10 mouse cellular contexts compared by ENCODE assay signal in the genomic region with DNA sequence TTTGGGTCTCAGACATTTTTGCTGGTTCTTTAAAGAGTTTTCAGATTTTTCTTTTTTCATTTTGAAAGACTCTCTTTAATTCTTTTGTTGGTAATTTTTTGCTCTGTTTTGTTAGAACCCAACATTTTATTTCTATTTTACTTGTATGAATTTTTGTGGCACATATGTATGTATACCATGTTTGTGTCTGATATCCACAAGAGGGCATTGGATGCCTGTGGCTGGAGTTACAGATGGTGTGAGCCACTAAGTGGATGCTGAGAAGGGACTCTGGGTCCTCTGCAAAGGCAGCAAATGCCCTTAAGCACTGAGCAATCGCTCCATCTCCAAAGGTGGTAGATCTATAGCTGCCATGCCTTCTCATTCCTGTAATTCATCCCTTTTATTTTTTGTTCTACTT. TPM values are rescaled to one million over a fixed set of nuclear protein-coding genes. Genes with fewer than 3 reads are reported as not detected.
DNase-seq lines count a peak whose midpoint lies in the region; TF ChIP-seq lines count a peak whose summit lies in the region.
"Had no signal": no experiment of that assay in that cellular context is flagged by ENCODE, and none has a peak within 500 bp of the region (broad histone marks: within the 10 kb centered on the region; RNA-seq: fewer than 3 reads in every experiment).

No protein-coding gene starts in this region.

- H3K4me3 ChIP-seq in layer of hippocampus, adult 2 months: no peak overlapping the region
- H3K4me3 ChIP-seq: forebrain, embryonic 10.5 days had no signal

- DNase-seq in layer of hippocampus, adult 2 months (ENCODE audit: low spot score in 2 of 2): no peak
- DNase-seq in layer of hippocampus, postnatal 14 days (ENCODE audit: low spot score in 2 of 2): no peak
- DNase-seq in CD8-positive naive resting alpha-beta T cell, adult 2 months (ENCODE audit: low read depth in 2 of 2, low spot score in 2 of 2): peak; percentile 13 to 25
- peak; percentile 16 for DNase-seq in T-cell, adult 2 months (ENCODE audit: low spot score)
- peak; percentile 15 for DNase-seq in thymus, postnatal 0 days (ENCODE audit: low spot score)
- no peak for DNase-seq in MN1 (ENCODE audit: low spot score)
- DNase-seq in heart, postnatal 4 days: no peak
- DNase-seq: adrenal gland, postnatal 10 days; kidney, postnatal 36 days had no signal

- H3K27ac ChIP-seq in layer of hippocampus, adult 2 months: peak overlapping the region; percentile 69; the same call in 1 of the 2 replicates
- H3K27ac ChIP-seq: forebrain, embryonic 10.5 days had no signal

- TF ChIP-seq CTCF in layer of hippocampus, adult 2 months (conservative IDR thresholded peaks at IDR 0.05): peak; percentile 62

RNA-seq across cellular contexts. Expression of a gene that starts 30.7 kb away (rescaled TPM):
- 10 to 100 TPM; 82.4 to 84.2 TPM for total RNA-seq in layer of hippocampus, adult 2 months (2021)
- total RNA-seq in layer of hippocampus, postnatal 14 days (2021): 10 to 100 TPM; 59.3 to 68.4 TPM
- 66.7 and 75.0 TPM in 2 replicates for polyA plus RNA-seq in thymus, postnatal 0 days (2015; fragmentation: Nextera tagmentation; extraction: Ambion mirVana)
- 10 to 100 TPM; 56.5 to 62.3 TPM for total RNA-seq in heart, postnatal 4 days (2021)

Comparison
In these comparisons a context has a peak if more than half of its experiments do, and no peak if none do; other contexts are left out.
1. DNase-seq: peak in CD8-positive naive resting alpha-beta T cell, adult 2 months (2 of 2), T-cell, adult 2 months (single experiment) and thymus, postnatal 0 days (single experiment); none in layer of hippocampus, adult 2 months (0 of 2), layer of hippocampus, postnatal 14 days (0 of 2), MN1 (single experiment) and heart, postnatal 4 days (single experiment).